Mouse (Mus musculus): ENCODE measurements at regions not wholly inside any gene's neighbourhood (a gene's known extent, or its start where the extent isn't known, plus 50 kb on each side); places are given as distances from the start of the nearest gene placed in this dataset.

- no peak for TF ChIP-seq POLR2A (IDR thresholded peaks at IDR 0.05; ENCODE audit: low read depth, low read length)
- no peak for TF ChIP-seq CTCF (IDR thresholded peaks at IDR 0.05; ENCODE audit: extremely low read depth, insufficient read length, insufficient replicate concordance, low read depth, low read length)
Measured at GRCm38 (mm10) chr1:42496433-42496832, 199.1 kb upstream of the Pou3f3 start.

All from small intestine, adult 2 months (tissue).